Mouse (Mus musculus) T-cell, adult 66 days (primary cell): ENCODE results near the gene Tada2a. TPM values are rescaled to one million over a fixed set of nuclear protein-coding genes. Genes with fewer than 3 reads are reported as not detected.

Source experiments
- total RNA-seq, 2 experiments: library from RNA; stranded (reverse); gene quantifications; 3 replicates in 1 of 2; 4 replicates in 1 of 2; pipeline ENCODE4 v1.2.4; 2023

Gene Tada2a
- 1 to 10 TPM; 8.9 to 9.7 TPM for total RNA-seq

GRCm38 (mm10) chr11:84128943-84129798 is at the start of gene Tada2a, which contains the start of gene Acaca:
Gene Tada2a, minus strand, starts transcription at chr11:84129600.
Gene Acaca, plus strand, starts transcription at chr11:84129672.

GRCm38 (mm10) chr11:84167046-84167526 is 37.7 kb upstream of the Tada2a start, which contains the start of gene Gm11437:
Gene Gm11437, minus strand, starts transcription at chr11:84167476.

GRCm38 (mm10) chr11:84069034-84069370 is 60.4 kb downstream of the Tada2a start, which contains the start of gene Dusp14:
Gene Dusp14, minus strand, starts transcription at chr11:84069261.

Other genes starting within 250 kb of the Tada2a start
- 10 to 100 TPM; 39.7 to 41.3 TPM for gene Ddx52, start 187.5 kb downstream of the Tada2a start, total RNA-seq
- 10 to 100 TPM; 72.2 to 73.1 TPM for gene Synrg, start 165.2 kb downstream of the Tada2a start, total RNA-seq
- under 1 TPM in 1 of 2 experiments, not detected in 1; 0.50 TPM for gene Dusp14, start 60.3 kb downstream of the Tada2a start, total RNA-seq
- gene Acaca, start 72 bp upstream of the Tada2a start, total RNA-seq = 10 to 100 TPM; 35.2 to 42.2 TPM
- not detected for gene Gm11437, start 37.9 kb upstream of the Tada2a start, total RNA-seq